Mouse (Mus musculus): ENCODE results near the gene Nedd9. TPM values are rescaled to one million over a fixed set of nuclear protein-coding genes. Genes with fewer than 3 reads are reported as not detected.

Gene Nedd9
- total and polyA plus RNA-seq, 2 experiments from 2014 or later, result 12.6 to 30.5 TPM

GRCm38 (mm10) chr13:41479737-41480435 lies 7.3 kb downstream of the Nedd9 start:
- no peak for TF ChIP-seq CTCF (IDR thresholded peaks at IDR 0.05; ENCODE audit: low read depth)
- Histone ChIP-seq H3K4me3 (ENCODE audit: low read depth, low read length) (no peak overlapping the region), H3K27ac (ENCODE audit: low read depth, low read length) (no peak overlapping the region), H3K4me2 (ENCODE audit: low read depth) (no peak overlapping the region), H3K9ac (no peak overlapping the region), H3K36me3 (ENCODE audit: insufficient read depth) (no peaks in the 10 kb centered on the region), H3K27me3 (ENCODE audit: insufficient read depth, low read length) (no peaks in the 10 kb centered on the region), H3K4me1 (ENCODE audit: insufficient read depth) (no peaks in the 10 kb centered on the region), H3K9me3 (ENCODE audit: low read length) (no peaks in the 10 kb centered on the region)
- 82% methylated on average over 12 of the region's 15 CpGs for WGBS
- ATAC-seq, result no peak
- no peak for DNase-seq

DNA sequence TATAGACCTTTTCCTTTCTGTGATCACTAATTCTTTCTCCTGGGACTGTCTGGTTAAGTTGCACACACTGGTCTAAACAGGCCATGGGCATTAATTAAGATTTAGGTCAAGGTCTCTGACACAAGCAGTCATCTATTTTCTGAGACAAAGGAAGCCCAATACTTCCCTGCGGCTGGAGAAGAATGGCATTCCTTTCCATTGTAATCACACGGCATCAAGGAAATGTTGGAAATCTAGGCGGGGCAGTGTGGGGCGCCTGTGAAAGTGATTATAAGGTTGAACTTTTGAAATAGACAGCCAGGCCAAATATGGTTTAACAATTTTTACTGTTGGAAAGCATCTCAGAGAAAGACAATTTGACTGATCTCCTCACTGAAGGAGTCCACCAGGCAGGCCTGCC lies 10.9 kb downstream of the Nedd9 start:
- TF ChIP-seq CTCF (IDR thresholded peaks at IDR 0.05; ENCODE audit: low read depth), result no peak
- Histone ChIP-seq H3K9ac (no peak overlapping the region), H3K4me1 (ENCODE audit: insufficient read depth) (no peaks in the 10 kb centered on the region), H3K27ac (ENCODE audit: low read depth, low read length) (no peak overlapping the region), H3K36me3 (ENCODE audit: insufficient read depth) (no peaks in the 10 kb centered on the region), H3K27me3 (ENCODE audit: insufficient read depth, low read length) (no peaks in the 10 kb centered on the region), H3K9me3 (ENCODE audit: low read length) (no peaks in the 10 kb centered on the region), H3K4me3 (ENCODE audit: low read depth, low read length) (no peak overlapping the region), H3K4me2 (ENCODE audit: low read depth) (no peak overlapping the region)
- no peak for ATAC-seq
- no peak for DNase-seq
- 46% methylated on average over 4 of the region's 4 CpGs for WGBS

DNA sequence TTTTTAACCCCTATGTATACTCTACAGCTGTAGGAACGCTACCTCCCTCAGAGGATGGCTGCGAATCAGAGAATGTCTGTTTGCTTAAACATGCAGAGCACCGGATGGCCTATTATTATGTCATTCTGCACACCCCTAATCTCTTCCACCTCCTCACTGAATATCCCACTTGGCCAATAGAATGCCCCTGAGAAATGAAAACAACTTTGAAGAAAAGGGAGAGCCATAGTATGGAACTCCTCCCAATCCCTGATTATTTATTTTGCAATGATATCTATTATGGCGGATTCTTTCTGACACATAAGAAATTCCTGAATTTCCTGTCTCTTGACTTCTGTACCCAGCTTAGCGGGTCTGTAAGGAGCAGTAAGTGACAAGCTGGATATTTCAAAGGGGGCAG lies 12.8 kb downstream of the Nedd9 start:
- no peak for ATAC-seq
- no peak overlapping the region for H3K9ac ChIP-seq
- no peak for DNase-seq
- H3K27me3 ChIP-seq (ENCODE audit: insufficient read depth, low read length), result no peaks in the 10 kb centered on the region
- no peak overlapping the region for H3K27ac ChIP-seq (ENCODE audit: low read depth, low read length)
- H3K9me3 ChIP-seq (ENCODE audit: low read length), result no peaks in the 10 kb centered on the region
- WGBS, result 89% methylated on average over 5 of the region's 5 CpGs
- no peak for TF ChIP-seq CTCF (IDR thresholded peaks at IDR 0.05; ENCODE audit: low read depth)
- no peak overlapping the region for H3K4me3 ChIP-seq (ENCODE audit: low read depth, low read length)
- no peak overlapping the region for H3K4me2 ChIP-seq (ENCODE audit: low read depth)
- H3K36me3 ChIP-seq (ENCODE audit: insufficient read depth), result no peaks in the 10 kb centered on the region
- H3K4me1 ChIP-seq (ENCODE audit: insufficient read depth), result no peaks in the 10 kb centered on the region

DNA sequence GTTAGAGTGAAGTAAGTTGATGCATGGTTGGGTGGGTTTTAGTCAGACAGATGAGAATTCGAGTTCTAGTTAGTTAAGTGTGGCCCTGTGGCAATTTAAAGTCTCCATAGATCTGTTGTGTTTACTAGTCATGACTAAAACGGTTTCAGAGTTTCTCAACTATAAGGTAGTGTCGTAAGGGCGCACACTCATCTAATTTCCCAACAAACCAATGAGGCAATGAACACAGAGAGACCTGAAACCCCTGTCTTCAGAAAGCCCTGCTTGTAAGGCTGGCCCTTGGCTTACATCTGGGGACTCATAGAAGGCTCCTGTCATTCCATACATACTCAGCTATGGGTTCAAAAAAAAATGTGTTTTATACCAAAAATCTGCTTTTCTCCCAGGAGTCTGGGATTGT lies 13.7 kb downstream of the Nedd9 start:
- no peak for TF ChIP-seq CTCF (IDR thresholded peaks at IDR 0.05; ENCODE audit: low read depth)
- H3K27ac ChIP-seq (ENCODE audit: low read depth, low read length), result no peak overlapping the region
- 87% methylated on average over 4 of the region's 4 CpGs for WGBS
- H3K27me3 ChIP-seq (ENCODE audit: insufficient read depth, low read length), result no peaks in the 10 kb centered on the region
- ATAC-seq (no peak), DNase-seq (no peak)
- H3K36me3 ChIP-seq (ENCODE audit: insufficient read depth), result no peaks in the 10 kb centered on the region
- H3K4me3 ChIP-seq (ENCODE audit: low read depth, low read length), result no peak overlapping the region
- no peaks in the 10 kb centered on the region for H3K9me3 ChIP-seq (ENCODE audit: low read length)
- H3K4me1 ChIP-seq (ENCODE audit: insufficient read depth), result no peaks in the 10 kb centered on the region
- no peak overlapping the region for H3K4me2 ChIP-seq (ENCODE audit: low read depth)
- no peak overlapping the region for H3K9ac ChIP-seq

DNA sequence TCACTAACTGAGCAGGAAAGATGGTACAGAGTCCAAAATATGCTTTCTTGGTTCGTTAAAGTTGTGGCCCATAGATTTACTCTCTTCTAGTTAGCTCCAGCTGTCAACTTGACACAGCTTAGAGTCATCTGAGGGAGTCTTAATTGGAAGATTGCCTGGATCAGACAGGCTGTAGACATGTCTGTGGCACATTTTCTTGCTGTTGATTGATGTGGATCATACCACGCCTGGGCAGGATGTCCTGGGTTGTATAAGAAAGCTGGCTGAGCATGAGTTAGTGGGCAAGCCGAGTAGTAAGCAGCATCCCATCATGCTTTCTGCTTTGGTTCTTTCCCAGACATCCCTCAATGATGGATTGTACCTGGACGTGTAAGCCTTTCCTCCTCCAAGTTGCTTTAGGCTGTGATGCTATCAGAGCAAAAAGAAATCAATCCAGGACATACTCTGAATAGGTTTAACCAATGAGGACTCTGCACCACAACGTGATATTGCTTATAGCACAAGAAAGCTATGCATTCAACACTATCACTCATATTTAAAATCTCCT lies 14.2 kb downstream of the Nedd9 start:
- no peak for TF ChIP-seq CTCF (IDR thresholded peaks at IDR 0.05; ENCODE audit: low read depth)

DNA sequence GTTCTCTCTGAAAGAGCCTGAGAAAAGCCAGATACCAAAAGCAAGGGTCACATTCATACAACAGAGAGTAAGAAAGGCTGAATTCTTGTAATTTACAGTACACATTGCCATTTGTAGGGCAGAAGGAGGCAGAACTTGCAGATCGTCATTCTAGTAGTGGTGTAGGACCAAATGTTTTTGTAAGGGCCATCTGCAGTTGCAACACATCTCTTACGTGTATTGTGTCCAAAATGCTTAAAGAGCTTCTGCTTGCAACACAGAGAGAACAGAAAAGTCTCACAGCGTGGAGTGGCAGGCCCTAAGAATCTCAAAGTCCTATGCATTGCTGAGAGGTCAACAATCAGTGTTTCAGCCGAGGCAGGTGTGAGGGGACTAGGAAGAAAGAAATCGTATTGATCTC lies 18.9 kb downstream of the Nedd9 start:
- H3K36me3 ChIP-seq (ENCODE audit: insufficient read depth), result no peaks in the 10 kb centered on the region
- no peak overlapping the region for H3K27ac ChIP-seq (ENCODE audit: low read depth, low read length)
- DNase-seq (no peak), ATAC-seq (no peak)
- H3K4me1 ChIP-seq (ENCODE audit: insufficient read depth), result no peaks in the 10 kb centered on the region
- TF ChIP-seq CTCF (IDR thresholded peaks at IDR 0.05; ENCODE audit: low read depth), result no peak
- no peak overlapping the region for H3K4me3 ChIP-seq (ENCODE audit: low read depth, low read length)
- WGBS, result 69% methylated on average over 5 of the region's 5 CpGs
- no peak overlapping the region for H3K4me2 ChIP-seq (ENCODE audit: low read depth)
- no peak overlapping the region for H3K9ac ChIP-seq
- H3K27me3 ChIP-seq (ENCODE audit: insufficient read depth, low read length), result no peaks in the 10 kb centered on the region
- H3K9me3 ChIP-seq (ENCODE audit: low read length), result no peaks in the 10 kb centered on the region

More for the DNA sequence above, 14.2 kb downstream of the Nedd9 start:
- no peak overlapping the region for H3K27ac ChIP-seq (ENCODE audit: low read depth, low read length)
- H3K36me3 ChIP-seq (ENCODE audit: insufficient read depth), result no peaks in the 10 kb centered on the region
- H3K9me3 ChIP-seq (ENCODE audit: low read length), result no peaks in the 10 kb centered on the region
- peak; percentile 77 for ATAC-seq
- no peak overlapping the region for H3K9ac ChIP-seq
- no peaks in the 10 kb centered on the region for H3K27me3 ChIP-seq (ENCODE audit: insufficient read depth, low read length)
- H3K4me2 ChIP-seq (ENCODE audit: low read depth), result no peak overlapping the region
- DNase-seq, result no peak
- WGBS, result 73% methylated on average over 5 of the region's 5 CpGs
- H3K4me1 ChIP-seq (ENCODE audit: insufficient read depth), result no peaks in the 10 kb centered on the region
- no peak overlapping the region for H3K4me3 ChIP-seq (ENCODE audit: low read depth, low read length)

- WGBS, result 91% methylated on average over 2 of the region's 2 CpGs
- no peaks in the 10 kb centered on the region for H3K27me3 ChIP-seq (ENCODE audit: insufficient read depth, low read length)
- no peak overlapping the region for H3K27ac ChIP-seq (ENCODE audit: low read depth, low read length)
- TF ChIP-seq CTCF (IDR thresholded peaks at IDR 0.05; ENCODE audit: low read depth), result no peak
- ATAC-seq, result no peak
- H3K4me2 ChIP-seq (ENCODE audit: low read depth), result no peak overlapping the region
- no peak for DNase-seq
- H3K4me1 ChIP-seq (ENCODE audit: insufficient read depth), result no peaks in the 10 kb centered on the region
- H3K4me3 ChIP-seq (ENCODE audit: low read depth, low read length), result no peak overlapping the region
- H3K9me3 ChIP-seq (ENCODE audit: low read length), result no peaks in the 10 kb centered on the region
- no peaks in the 10 kb centered on the region for H3K36me3 ChIP-seq (ENCODE audit: insufficient read depth)
- no peak overlapping the region for H3K9ac ChIP-seq
Measured at GRCm38 (mm10) chr13:41467036-41467435, 20.1 kb downstream of the Nedd9 start.
